Mouse (Mus musculus) ES-E14 (cell line): ENCODE results near the gene A730015C16Rik.

Experiments used
- CHD2 ChIP-seq: IDR thresholded peaks from 2 replicates; pipeline ENCODE4 v1.6.1; 2014; ENCODE audit warnings: mild to moderate bottlenecking, low read depth, low read length, inconsistent platforms
- HCFC1 ChIP-seq: IDR thresholded peaks from 2 replicates; pipeline ENCODE4 v1.6.1; 2012; ENCODE audit warnings: low read length, inconsistent platforms, borderline replicate concordance; ENCODE audit not compliant: insufficient read depth
- MAFK ChIP-seq: IDR thresholded peaks from 2 replicates; pipeline ENCODE4 v1.6.1; 2014; ENCODE audit warnings: mild to moderate bottlenecking, low read depth, low read length, inconsistent platforms; ENCODE audit not compliant: insufficient read depth
- ZNF384 ChIP-seq: IDR thresholded peaks from 2 replicates; pipeline ENCODE4 v1.6.1; 2012; ENCODE audit warnings: low read depth, low read length, inconsistent platforms

- TF ChIP-seq HCFC1 (no peak), ZNF384 (no peak), MAFK (no peak), CHD2 (no peak)
These were observed 12.9 kb downstream of the A730015C16Rik start for GRCm38 (mm10) chr4:108835496-108835895.
